Mouse (Mus musculus) 3T3-L1 (cell line): ENCODE results near the gene Gabpb2.

Experiments
- DNase-seq: peaks from one replicate; pipeline ENCODE4 v3.0.0-alpha.2; 2015; ENCODE audit warnings: low read depth, low spot score

Gabpb2 gene

DNA sequence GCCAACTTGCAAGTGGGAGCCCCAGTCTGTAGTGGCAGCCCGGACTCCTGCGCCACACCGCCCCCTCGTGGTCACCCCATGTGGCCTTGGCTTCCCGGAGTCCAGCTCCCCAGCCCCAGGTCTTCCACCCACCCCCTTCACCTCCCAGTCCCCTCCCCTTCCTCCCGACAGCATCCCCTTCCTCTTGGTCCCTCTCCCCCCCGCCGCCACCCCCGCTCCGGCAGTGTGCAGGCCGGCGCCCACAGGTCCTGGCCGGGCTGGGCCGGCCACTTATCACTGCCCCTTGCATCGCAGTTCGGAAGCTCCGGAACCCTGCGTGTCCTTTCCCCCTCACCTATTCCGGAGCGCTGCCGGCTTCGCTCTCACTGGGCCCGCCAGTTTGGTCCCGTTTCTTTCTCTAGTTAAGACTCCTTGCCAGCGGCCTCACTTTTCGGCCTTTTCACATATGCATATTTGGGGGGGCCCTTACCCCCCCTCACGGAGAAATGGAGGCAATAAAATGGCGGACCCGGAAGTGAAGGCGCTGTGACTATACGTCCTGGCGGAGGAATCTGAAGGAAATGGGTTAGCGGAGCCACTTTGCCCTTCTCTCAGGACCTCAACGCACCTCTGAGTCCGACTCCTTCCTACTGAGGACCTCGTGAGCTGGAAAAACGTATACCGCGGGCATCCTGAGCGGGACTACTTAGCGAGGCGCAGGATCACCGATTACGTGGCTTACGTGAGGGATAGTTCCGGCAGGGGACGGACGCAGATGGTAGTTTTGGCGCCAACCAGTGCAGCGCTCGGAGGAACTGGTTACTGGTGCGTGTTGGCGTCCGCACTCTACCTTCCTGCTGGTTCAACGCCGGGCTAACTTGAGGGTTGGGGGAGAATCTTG lies at the start of gene Gabpb2:
Gene Gabpb2 (minus strand): TSS at position 662 of the 880 bp plus-strand sequence.
- peak; percentile 97 for DNase-seq

DNA sequence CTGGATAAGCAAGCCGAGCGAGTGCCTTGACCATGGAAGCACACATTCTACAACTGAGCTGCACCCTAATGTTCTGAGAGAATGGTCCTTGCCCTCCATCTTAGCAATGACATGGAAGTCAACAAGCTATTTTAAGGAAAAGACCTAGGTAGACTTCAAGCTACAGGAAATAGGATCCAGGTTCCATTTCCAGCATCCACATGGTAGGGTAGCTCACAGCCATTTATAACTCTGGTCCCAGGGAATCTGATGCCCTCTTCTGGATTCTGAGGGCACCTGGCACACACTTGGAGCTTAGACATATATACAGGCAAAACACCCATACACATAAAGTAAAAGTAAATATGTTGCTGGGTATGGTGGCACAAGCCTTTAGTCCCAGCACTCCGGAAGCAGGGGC lies 48.3 kb upstream of the Gabpb2 start:
- no peak for DNase-seq

DNA sequence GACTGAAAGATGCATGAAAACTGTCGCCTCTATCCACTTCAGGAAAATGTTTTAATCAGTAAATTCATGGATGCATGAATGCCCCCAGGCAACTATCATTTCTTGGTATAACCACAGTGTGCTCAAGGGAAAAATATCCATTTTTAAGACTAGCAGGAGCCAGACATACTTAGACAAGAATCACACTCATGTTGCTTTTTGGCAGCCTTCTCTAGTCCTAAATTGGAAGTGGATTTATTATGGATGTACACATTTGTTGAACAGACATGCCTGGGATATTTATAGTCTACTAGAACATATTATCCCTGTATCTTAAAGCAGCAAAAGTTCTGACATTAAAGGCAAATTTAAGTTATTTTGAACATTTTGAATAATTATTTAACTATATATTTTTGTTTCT lies 47.0 kb upstream of the Gabpb2 start:
- DNase-seq, result no peak

DNA sequence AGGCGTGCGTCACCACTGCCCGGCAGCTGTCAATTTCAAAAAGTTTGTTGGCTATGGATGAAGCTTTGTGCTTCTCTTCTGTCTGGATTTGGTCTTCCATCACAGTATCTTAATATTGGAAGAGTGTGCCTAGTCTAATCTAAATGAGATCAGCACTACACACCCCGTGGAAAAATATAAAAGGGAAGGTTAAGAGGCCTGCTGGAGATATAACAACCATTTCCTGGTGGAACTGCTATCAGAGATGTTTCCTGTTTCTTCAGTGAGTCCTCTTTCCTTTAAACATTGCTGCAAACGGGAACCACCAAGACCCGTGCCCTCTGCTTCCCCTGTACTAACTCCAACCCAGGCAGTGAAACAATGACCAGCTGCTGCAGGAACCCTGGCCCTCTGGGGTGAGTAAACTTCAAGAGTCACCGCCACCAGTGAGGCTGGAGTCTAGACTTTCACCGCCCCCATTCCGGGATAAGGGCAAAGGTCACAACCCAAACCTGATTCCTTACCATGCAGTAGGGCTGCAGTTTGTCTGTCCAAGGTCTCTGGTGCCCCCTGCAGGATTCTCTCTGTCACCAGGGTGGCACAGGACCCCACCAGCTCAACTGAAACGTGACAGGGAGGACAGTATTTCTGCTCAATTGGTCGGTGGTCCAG lies 45.5 kb upstream of the Gabpb2 start:
- DNase-seq, result peak; percentile 71

DNA sequence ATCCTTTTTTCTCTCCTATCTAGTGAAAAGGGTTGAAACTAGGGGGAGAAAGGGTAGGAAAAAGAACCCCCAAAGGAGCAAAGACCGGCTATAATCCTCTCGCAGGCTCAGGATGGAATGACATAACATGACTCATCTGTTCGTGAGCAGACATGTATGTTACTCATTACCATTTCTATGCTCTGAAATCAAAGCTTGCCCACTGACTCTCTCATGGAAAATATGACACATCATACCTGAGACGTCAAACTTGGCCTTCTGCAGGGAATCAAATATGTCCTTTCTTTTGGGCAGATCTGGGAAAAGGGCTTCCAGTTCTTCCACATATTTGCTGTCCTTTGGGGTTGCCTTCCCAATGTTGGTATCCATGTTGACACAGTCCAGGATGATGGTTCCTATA lies 44.3 kb upstream of the Gabpb2 start:
- peak; percentile 80 for DNase-seq

DNA sequence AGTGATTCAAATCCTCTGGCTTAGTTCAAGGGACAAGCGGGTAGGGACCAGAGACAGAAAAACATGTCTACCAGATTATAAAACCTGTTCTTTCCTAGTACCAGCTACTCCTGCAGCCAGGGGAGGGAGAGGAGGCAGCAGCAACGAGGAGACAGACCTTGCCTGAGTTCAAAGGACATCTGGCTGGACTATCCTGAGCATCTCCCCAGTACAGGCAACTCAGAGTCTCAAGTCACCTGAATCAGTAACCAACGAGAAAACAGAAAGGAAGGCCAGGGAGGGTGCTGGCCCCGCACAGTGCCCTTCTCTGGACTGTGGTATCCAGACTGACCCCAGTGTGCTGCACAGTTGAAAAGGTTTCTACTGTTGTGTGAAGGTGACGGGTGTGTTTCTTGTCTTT lies 39.2 kb upstream of the Gabpb2 start:
- DNase-seq, result no peak

DNA sequence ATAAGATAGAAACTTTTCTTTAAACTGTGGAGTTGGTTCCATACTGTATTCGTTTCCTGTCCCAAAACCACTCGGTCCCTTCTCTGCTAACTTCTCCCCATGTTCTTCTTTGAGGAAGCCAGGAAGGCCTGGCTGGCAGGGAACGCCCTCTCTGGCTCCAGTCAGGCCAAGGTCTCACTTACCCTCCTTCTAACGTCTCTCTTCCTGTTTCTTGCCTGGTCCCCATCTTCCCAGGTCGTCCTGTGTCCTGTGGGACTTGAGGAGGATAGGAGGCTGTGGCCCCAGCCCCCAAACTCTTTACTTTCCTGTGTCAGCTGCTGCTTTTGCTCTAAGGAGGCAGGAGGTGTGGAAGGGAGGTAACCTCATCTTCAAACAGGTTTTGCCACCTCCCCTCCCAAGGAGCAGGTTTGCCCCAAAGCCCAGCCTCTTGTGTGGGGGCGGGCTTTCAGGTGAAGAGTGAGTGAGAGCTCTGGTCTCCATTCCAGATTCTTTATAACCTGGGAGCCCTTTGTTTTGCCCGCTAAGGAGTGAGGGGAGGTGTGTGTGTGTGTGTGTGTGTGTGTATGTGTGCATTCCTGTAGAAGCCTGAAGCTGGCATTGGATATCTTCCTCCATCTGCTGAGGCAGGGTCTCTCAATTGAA lies 33.2 kb upstream of the Gabpb2 start, which contains the start of gene Bnipl:
Gene Bnipl (minus strand): TSS at position 411 of the 642 bp plus-strand sequence.
- no peak for DNase-seq

DNA sequence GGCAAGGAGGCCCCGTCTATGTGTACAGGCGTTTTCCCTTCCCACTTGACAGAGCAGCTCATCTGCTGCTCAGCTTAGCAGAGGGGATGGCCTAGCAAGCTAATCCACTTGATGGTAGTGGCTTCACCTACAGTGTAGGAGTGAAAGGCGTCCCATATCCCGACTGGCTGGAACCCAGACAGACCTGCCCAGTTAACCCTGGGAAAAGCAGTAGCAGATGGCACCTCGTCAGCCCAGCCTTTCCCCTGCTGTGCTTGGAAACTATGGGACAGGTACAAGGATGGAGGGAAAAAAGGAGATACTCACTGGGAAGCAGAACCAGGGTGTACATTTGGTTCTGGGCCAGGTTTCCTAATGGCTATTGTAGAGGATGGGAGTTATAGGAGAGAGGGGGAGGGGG lies 32.6 kb upstream of the Gabpb2 start:
- no peak for DNase-seq

DNA sequence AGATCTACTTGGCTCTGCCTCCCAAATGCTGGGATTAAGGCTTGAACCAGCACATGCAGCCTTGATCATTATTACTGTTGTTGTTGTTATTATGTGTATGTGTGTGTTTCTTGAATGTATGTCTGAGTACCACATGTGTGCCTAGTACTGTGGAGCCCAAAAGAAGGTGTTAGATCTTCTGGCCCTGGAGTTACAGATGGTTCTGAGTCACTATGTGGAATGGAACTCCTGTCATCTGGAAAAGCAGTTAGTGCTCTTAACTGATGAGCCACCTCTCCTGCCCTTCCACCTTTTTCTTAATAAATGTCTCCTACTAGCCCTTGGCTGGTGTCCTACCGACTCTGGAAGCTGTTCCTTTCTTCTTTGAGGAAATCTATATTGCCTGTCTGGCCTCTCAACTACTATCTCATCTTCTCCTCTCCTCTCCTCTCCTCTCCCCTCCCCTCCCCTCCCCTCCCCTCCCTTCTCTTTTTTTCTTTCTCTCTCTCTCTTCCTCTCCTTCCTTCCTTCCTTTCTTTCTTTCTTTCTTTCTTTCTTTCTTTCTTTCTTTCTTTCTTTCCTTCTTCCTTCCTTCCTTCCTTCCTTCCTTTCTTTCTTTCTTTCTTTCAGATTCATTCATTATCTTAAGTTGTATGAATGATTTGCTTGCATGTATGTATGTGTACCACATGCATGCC lies 30.1 kb upstream of the Gabpb2 start:
- DNase-seq, result peak; percentile 40

DNA sequence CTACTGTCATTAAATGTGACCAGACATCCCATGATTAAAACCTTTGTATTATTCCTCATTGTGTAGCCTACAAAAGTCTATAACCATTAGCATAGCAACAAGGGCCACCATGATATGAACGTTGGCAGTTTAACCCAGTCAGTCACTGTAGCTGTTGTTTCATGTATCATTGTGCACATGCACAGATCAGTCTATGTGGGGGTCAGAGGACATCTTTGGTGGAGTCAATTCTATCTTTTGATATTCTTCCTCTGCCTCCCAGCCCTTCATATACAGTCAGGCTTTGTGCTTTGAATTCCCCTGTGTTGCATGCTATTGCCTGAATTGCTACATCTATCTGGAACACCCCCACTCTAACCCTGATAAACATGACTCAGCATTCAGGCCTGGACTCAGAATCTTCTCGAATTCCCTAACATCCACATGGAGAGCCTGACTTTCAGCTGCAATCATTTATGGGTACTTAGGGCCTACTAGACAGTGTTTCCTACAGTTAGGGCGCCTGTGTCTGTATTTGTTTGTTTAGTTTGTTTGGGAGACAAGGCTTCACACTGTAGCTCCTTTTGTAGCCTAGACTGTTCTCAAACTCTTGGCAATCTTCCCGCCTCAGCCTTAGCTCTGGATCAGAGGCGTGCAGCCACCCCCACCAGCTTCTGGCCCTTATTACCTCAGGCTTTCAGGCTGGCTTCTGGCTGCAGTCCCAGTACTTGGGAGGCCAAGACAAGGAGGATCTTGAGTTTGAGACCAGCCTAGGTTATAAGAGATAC lies 28.9 kb upstream of the Gabpb2 start:
- DNase-seq, result peak; percentile 94

DNA sequence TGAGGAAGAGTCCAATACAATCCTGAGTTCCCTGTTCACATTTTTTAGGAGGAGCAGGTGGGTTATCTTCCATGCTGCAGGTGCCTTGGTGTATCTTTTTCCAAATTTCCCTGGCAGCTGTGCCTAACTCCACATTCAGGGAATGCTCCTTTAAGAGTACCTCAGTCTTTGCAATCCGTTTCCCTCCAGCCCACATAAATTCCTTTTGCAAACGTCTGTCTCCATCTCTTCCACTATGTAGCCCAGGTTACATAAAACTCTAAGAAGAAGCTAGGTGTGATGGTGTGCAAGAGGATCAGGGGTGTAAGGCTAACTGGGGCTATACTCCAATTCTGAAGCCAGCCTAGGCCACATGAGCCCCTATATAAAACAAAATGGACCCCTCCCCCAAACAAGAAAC lies 25.4 kb upstream of the Gabpb2 start:
- DNase-seq, result no peak

DNA sequence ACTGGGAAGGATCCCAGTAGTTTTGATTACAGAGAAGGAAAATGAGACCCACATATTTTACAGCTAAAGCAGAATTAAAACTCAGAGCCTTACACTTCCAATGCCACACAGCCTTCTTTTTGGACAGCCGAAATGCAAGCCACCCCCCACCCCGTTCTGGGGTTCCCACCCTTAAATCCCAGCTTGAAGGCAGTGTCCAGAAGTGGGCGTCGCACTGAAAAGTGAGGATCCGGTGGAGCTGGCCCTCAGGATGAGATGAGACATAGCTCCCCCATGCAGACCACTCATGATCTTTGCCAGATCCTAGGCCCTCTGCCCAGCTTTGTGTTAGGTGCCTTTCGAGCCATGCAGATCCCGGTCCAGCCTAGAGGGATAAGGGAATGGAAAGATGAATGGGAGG lies 23.8 kb upstream of the Gabpb2 start, which contains the start of gene Gm128:
Gene Gm128 (minus strand): TSS at position 101 of the 400 bp plus-strand sequence.
- DNase-seq, result no peak

DNA sequence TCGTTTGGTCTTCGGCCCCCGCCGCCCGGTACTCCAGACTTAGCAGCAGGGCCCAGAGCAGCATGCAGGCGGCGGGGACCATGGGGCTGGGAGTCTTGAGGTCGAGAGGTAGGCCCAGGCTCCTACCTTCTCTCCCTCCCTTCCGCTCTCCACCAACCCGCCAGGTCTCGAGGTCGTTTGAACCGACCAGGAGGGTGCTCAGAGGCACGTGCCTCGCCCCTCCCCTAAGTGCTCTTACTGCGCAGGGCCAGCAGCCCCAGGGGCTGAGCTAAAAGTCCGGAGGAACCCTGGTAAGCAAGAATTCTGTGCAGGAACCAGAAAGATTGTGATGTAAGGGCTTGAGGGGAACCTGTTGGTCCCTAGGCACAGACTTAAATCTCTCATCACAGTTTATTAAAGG lies 23.2 kb upstream of the Gabpb2 start:
- no peak for DNase-seq

DNA sequence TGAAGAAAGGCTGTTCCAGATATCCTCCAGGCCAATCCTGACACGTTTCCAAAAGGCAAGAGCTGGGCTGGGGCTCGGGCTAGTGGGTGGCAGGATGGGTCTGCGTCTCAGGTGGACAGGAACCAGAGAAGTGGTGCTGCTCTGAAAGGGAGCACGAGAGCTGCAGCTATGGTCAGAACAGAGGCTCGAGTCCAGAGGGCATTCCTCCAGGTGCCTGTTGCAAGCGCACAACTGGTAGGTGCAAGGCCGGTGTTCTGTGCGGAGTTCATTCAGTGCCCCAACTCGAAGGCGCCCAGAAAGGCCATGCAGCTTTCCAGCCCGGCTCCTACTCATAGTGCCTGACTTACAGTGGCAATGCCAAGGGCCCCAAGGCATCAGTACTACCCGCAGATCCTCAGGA lies 22.3 kb upstream of the Gabpb2 start:
- DNase-seq, result no peak

DNA sequence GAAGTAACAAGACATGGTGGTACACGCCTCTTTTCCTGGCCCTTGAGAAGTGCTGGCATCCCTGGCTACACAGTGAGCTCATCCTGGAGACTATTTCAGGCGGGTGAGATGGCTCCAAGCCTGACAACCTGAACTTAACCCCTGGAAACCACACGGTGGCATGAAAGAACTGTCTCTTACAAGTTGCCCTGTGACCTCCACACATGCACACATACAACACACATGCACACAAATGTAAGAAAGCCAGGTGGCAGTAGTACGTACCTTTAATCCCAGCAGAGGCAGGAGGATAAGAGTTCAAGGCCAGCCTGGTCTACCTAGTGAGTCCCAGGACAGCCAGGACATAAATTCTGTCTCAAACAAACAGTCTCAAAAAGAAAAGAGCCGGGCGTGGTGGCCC lies 21.3 kb upstream of the Gabpb2 start:
- DNase-seq, result peak; percentile 37

DNA sequence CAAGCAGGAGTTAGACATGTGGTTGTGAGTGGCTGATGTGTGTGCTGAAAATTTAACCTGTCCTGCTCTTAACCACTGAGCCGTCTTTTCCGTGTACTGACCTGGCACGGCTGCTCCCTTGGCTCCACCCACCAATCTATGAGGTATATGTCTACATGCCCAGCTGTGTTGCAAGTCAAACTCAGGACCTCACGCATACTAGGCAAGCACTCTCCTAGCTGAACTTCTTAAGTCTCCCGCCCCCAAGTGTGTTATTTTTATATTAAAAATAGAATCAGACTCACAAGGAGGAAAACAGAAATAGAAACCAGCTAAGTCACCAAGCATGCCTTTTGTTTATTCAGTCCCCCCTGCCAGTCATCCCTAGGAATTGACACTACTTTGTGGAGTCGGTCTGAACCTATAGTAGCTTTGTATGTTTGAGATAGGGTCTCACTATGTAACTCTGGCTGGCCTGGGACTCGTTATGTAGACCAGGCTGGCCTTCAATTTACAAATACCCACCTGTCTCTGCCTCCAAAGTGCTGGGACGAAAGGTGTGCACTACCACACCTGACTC lies 19.9 kb upstream of the Gabpb2 start:
- peak; percentile 31 for DNase-seq

DNA sequence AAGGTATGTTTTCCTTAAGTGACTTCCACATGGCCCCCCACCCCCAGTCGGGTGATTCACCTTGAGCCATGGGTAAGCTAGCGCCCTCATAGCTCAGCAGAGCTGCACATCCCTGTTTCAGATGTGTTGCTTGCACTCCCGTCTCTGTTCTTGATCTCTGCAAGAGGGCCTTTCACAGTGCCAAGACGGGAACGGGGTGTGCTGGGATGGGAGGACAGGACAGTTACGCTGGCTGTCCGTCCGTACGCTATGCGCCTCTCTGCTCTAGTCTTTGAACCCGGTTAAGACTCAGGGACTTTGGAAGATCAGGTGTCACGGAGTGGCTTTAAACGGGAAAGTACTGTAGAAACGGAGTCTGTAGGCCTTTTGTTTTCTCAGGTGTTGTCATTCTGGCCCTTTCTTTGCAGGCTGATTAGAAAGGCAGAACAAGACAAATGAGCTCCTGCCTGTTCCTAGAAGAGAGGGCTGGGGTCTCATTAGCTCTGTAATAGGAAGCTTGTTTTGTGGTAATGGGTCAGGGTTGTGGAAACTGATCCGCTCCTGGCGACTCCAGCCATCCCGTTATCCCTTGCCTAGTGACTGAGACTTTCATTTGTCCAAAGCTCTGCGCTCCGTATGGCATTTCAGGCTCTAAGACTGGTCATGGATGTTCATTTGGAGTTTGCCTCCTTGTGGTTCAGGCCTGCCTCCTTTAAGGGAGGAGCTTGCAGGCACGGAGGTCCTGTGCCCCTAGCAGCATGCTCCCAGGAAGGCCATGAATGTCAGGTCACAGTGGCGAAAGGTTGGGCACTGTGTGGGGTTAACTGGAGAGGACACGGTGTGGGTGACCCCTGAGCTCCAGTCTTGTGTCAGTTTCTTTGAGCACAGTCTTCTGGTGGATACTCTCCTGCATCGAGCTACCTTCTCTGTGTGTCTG lies 17.9 kb upstream of the Gabpb2 start:
- DNase-seq, result no peak

DNA sequence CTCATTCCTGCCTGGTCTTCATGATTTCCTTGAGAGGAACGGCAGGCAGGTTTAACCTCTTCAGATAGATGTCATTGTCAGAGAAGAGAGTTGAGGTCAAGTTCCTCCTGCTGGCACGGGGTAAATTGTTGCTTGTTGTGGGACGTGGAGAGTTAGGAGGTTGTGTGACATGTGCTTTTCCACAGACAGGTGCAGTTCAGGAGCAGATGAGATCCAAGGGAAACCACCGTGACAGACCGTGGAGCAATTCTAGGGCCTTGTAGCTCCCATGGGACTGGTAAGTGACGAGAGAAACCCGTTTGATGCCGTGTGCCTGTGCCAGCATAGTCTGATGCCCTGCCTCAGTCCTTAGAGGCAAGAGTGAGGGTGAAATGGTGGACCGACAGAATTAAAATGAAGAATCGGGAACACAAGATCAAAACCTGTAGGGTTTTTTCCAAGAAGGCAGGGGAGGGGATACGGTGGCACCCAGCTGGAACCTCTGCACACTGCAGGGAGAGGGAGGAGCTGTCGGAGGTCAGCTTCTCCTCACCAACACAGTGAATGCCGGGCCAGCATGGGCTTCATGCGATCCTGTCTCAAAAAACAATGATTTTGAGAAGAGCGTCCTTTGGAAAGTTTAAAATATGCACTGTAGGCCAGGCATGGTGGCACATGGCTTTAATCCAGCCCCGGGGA lies 15.7 kb upstream of the Gabpb2 start:
- DNase-seq, result no peak

DNA sequence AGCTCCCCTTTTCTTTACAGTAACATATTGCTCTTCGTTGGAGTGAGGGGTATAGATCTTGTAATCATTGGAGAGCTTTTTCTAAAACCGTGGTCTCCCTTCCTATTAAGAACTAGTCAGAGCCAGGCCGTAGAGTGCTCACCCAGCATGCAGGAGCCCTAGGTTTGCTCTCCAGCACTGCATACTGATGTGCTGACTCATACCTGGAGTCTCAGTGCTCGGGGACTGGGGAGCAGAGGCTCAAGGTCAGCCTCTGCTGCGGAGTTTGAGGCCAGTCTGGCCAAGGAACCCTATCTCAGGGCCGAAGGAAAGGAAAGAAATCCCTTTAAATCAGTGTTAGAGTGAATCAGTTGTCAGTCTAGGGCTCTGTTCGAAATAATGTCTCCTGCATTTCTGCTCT lies 15.1 kb upstream of the Gabpb2 start:
- DNase-seq, result peak; percentile 93
